Mouse (Mus musculus) spleen, adult 2 months (tissue): ENCODE measurements around the gene H2-T24.

Experiments used
- CTCF ChIP-seq: fragments of 200-500 bp; IDR thresholded peaks from 2 replicates; pipeline ENCODE4 v1.5.1; 2011; ENCODE audit warnings: mild to moderate bottlenecking, inconsistent platforms; ENCODE audit not compliant: insufficient read depth, insufficient read length, insufficient replicate concordance; ENCODE audit errors: extremely low read depth
- POLR2A ChIP-seq: fragments of 200-500 bp; IDR thresholded peaks from 2 replicates; pipeline ENCODE4 v1.6.1; 2011; ENCODE audit warnings: low read depth, low read length, inconsistent platforms

GRCm38 (mm10) chr17:36001966-36002365 is 18.4 kb downstream of the H2-T24 start:
- no peak for TF ChIP-seq POLR2A
- TF ChIP-seq CTCF: no peak
